Mouse (Mus musculus) kidney, embryonic 14.5 days (tissue): Measurements from ENCODE around the gene Arl14. TPM values are rescaled to one million over a fixed set of nuclear protein-coding genes. Genes with fewer than 3 reads are reported as not detected.

Experiments used
- ATAC-seq: fragments of 200-750 bp; cut with Nextera tagmentation; 2 replicates; pipeline ENCODE4 v1.8.0; 2017; ENCODE audit warnings: moderate number of reproducible peaks, mild to moderate bottlenecking, moderate TSS enrichment, moderate library complexity; ENCODE audit not compliant: low FRiP score, low TSS enrichment
- H3K27ac ChIP-seq: fragments of 300-500 bp; sonication (generic); 2 replicates; pipeline ENCODE4 v1.5.1; 2014; ENCODE audit warnings: low read depth, mild to moderate bottlenecking, low read length, moderate library complexity, mixed read lengths
- H3K27me3 ChIP-seq: fragments of 300-500 bp; sonication (generic); 2 replicates; pipeline ENCODE4 v1.6.1; 2014; ENCODE audit warnings: mild to moderate bottlenecking, low read length; ENCODE audit not compliant: control insufficient read depth, insufficient read depth
- H3K36me3 ChIP-seq: fragments of 300-500 bp; sonication (generic); 2 replicates; pipeline ENCODE4 v1.6.1; 2014; ENCODE audit warnings: low read length, mixed read lengths; ENCODE audit not compliant: control insufficient read depth, insufficient read depth
- H3K4me1 ChIP-seq: fragments of 300-500 bp; sonication (generic); 2 replicates; pipeline ENCODE4 v1.6.1; 2014; ENCODE audit warnings: low read length, mixed read lengths; ENCODE audit not compliant: control insufficient read depth, insufficient read depth
- H3K4me2 ChIP-seq: fragments of 300-500 bp; sonication (generic); replicated peaks from 2 replicates; pipeline ENCODE4 v1.6.1; 2014; ENCODE audit warnings: low read depth, mild to moderate bottlenecking, low read length
- H3K4me3 ChIP-seq: fragments of 300-500 bp; sonication (generic); 2 replicates; pipeline ENCODE4 v1.5.1; 2014; ENCODE audit warnings: mild to moderate bottlenecking, low read length
- H3K9ac ChIP-seq: fragments of 300-500 bp; sonication (generic); 2 replicates; pipeline ENCODE4 v1.6.1; 2014; ENCODE audit warnings: low read depth, mild to moderate bottlenecking, low read length, moderate library complexity
- H3K9me3 ChIP-seq: fragments of 300-500 bp; sonication (generic); 2 replicates; pipeline ENCODE4 v1.6.1; 2016; ENCODE audit warnings: low read length; ENCODE audit not compliant: control insufficient read depth
- WGBS: fragments of 180-500 bp; shearing (Covaris S2); extraction: QIAGEN DNeasy Blood & Tissue Kit; methylation state at CpG from one replicate; pipeline ENCODE4 v1.1.7; 2014; 5-methylcytosine and 5-hydroxymethylcytosine counted together
- polyA plus RNA-seq: library from polyadenylated mRNA; unstranded; fragments of >200 nt; fragmentation: Nextera tagmentation; extraction: Ambion mirVana; gene quantifications from 2 replicates; pipeline ENCODE4 v1.2.1, GENCODE M21; 2014

The Arl14 gene
- polyA plus RNA-seq = not detected in 2 replicates

DNA sequence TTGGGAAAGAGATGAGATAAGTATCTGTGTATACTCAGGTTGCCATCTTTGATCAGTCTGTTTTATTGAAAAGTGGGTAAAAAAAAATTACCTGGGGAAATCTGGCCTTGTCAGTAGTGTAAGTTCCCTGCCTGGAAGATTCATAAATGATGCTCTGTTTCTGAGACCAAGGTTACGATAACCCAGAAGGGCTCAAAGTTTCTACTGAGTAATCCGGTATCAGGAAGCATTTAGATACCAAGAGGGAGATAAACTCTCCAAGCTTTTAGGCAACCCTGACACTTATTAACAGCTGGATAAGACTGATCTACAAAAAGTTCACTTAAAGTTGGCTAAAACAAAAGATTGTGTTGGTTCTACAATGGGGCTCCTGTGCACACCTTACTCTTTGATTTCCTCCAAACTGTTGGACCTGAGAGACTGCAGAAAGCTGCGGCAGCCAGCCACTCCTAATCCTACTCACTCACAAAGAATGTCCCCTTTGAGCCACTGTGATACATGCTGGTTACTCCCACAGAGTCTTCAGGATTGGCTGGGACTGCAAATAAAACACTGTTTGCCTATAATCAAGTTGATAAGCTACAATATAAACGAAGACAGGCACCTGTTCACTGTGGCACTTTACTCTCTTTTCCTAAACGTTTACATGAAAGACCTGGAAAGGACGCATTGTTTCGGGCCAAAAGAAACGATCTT lies at the start of gene Arl14:
Gene Arl14, plus strand, starts transcription at position 614 of the 696 bp plus-strand sequence.
- no peak within 1 kb of the TSS for H3K4me2 ChIP-seq
- H3K9ac ChIP-seq = no peak within 1 kb of the TSS
- no peaks in the 10 kb centered on the region for H3K4me1 ChIP-seq
- no peaks in the 10 kb centered on the region for H3K27me3 ChIP-seq
- no peak for ATAC-seq
- 75% methylated on average over 8 of the region's 8 CpGs for WGBS
- H3K27ac ChIP-seq = no peak within 1 kb of the TSS
- no peak within 1 kb of the TSS for H3K4me3 ChIP-seq
- no peaks in the 10 kb centered on the region for H3K36me3 ChIP-seq
- no peaks in the 10 kb centered on the region for H3K9me3 ChIP-seq

DNA sequence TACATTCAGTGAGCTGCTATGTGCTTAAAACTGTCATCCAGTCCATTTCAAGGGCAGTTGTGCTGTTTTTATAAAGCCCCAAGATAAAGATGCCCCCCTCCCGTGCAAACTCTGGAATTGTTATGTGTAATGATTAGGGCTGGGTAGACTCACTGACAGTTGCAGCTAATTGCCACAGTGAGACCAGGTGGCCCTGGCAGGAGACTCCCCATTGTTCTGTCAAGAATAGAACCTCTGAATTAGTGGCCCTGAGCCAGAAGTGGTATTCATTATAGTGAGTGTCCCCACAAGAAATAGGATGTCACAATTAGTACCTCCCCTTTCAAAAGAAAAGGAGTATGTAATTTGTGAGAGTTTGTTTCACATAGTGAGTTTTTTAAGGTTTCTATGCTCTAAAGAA lies 47.0 kb upstream of the Arl14 start:
- Histone ChIP-seq H3K9me3 (no peaks in the 10 kb centered on the region), H3K4me1 (no peaks in the 10 kb centered on the region), H3K9ac (no peak overlapping the region), H3K27ac (no peak overlapping the region), H3K27me3 (no peaks in the 10 kb centered on the region), H3K4me3 (no peak overlapping the region), H3K36me3 (no peaks in the 10 kb centered on the region), H3K4me2 (no peak overlapping the region)
- no peak for ATAC-seq
- 39% methylated on average over 1 of the region's 1 CpGs for WGBS

DNA sequence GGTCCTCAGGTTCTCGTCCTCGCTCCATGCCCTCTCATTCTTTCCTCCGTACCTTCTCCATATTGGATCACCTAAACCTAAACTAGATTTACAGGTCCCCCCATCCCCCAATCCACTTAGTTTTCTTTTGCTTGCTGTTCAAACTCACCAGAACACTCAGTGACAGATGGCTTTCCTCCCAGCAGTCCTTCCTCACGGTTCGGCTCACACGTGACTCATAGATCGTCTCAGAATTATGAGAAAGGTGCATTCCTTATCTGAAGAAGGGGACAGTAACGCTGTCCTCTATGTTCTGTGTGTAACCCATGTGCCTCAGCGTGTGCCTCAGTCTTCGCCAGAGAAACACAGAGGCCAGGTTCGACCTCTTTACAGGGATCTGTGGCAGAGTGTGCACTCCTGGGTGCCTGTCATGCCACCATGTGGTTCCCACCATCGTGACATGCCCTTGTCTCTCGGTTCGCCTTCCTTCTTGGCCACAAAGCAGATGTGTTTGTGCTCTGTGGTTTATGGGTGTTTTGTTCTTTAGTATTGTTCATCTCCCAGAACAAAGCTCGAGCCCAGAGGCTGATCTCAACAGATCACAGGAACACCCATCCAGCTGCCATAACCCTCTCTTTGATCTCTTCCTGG lies 44.9 kb upstream of the Arl14 start:
- no peak for ATAC-seq
- H3K36me3 ChIP-seq = no peaks in the 10 kb centered on the region
- WGBS = 71% methylated on average over 15 of the region's 15 CpGs

DNA sequence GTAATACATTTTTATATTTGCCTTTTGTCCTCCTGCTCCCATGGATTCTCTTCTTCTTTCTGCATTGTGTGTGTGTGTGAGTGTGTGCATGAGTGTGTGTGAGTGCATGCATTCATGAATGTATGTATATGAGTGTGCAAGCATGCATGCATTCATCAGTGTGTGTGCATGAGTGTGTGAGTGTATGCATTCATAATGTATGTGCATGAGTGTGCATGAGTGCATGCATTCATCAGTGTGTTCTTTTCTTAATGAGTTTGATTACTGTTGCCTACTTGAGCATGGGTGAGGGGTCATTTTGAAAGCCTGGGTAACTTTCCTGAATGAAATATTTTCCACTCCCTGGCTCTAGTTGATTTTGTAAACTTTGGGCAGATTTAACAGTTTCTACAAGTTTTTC lies 44.3 kb upstream of the Arl14 start:
- H3K27me3 ChIP-seq = no peaks in the 10 kb centered on the region
- H3K4me1 ChIP-seq = no peaks in the 10 kb centered on the region
- H3K4me2 ChIP-seq = no peak overlapping the region
- ATAC-seq = no peak
- no peaks in the 10 kb centered on the region for H3K36me3 ChIP-seq
- H3K9me3 ChIP-seq = no peaks in the 10 kb centered on the region
- no peak overlapping the region for H3K9ac ChIP-seq
- no peak overlapping the region for H3K27ac ChIP-seq
- no peak overlapping the region for H3K4me3 ChIP-seq

More for the DNA sequence above, 44.9 kb upstream of the Arl14 start:
- no peak overlapping the region for H3K9ac ChIP-seq
- no peak overlapping the region for H3K27ac ChIP-seq
- H3K4me2 ChIP-seq = no peak overlapping the region
- no peak overlapping the region for H3K4me3 ChIP-seq
- no peaks in the 10 kb centered on the region for H3K27me3 ChIP-seq
- H3K9me3 ChIP-seq = no peaks in the 10 kb centered on the region
- no peaks in the 10 kb centered on the region for H3K4me1 ChIP-seq

DNA sequence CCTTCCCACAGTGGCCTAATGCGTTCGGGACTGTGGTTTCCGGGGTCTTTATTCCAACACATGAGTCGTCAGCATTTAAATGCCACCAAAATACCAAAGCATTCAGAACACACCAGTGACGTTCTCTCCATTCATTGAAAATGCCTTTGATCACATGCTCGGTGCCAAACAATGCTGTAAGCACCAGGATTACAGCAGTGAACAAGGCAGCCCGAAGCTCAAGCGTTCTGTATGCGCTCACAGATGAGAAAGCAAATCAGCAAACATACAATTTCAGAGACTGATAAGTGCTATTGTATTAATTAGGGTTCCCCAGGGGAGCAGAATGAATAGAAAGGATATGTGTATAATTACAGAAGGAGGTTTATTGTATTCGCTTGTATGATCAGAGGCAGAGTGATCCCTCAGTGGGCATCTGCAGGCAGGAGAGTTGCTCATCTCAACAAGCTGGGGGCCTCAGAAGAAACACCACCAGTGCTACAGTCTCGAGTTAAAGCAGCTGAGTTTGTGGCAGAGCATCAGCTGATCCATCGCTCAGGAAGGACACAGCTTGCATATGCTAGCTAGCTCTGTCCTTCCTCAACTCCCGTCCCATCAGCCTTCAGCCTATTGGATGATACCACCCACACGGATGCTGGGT lies 43.7 kb upstream of the Arl14 start:
- Histone ChIP-seq H3K27ac (no peak overlapping the region), H3K9ac (no peak overlapping the region), H3K9me3 (no peaks in the 10 kb centered on the region), H3K4me3 (no peak overlapping the region), H3K4me2 (no peak overlapping the region), H3K27me3 (no peaks in the 10 kb centered on the region), H3K36me3 (no peaks in the 10 kb centered on the region), H3K4me1 (no peaks in the 10 kb centered on the region)
- no peak for ATAC-seq
- 82% methylated on average over 14 of the region's 14 CpGs for WGBS

DNA sequence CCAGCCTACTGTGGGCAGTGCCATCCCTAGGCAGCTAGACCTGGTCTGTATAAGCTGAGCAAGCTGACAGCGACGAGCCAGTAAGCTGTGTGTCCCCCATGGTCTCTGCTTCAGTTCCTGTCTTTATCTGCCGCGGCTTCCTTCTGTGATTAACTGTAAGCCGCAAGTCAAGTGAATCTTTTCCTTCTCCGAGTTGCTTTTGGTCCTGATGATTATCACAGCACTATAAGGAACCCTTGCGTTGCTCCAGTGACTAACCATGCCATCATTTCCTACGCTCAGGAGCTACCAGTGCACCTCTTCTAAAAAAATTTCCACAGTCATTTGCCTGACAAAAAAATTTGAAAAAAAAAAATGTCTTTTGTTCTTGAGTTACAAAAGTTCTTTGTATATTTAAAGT lies 40.7 kb upstream of the Arl14 start:
- no peaks in the 10 kb centered on the region for H3K36me3 ChIP-seq
- no peaks in the 10 kb centered on the region for H3K9me3 ChIP-seq
- no peak overlapping the region for H3K9ac ChIP-seq
- 78% methylated on average over 8 of the region's 8 CpGs for WGBS
- ATAC-seq = no peak
- H3K4me2 ChIP-seq = no peak overlapping the region
- H3K4me1 ChIP-seq = no peaks in the 10 kb centered on the region
- H3K27ac ChIP-seq = no peak overlapping the region
- H3K4me3 ChIP-seq = no peak overlapping the region
- no peaks in the 10 kb centered on the region for H3K27me3 ChIP-seq

DNA sequence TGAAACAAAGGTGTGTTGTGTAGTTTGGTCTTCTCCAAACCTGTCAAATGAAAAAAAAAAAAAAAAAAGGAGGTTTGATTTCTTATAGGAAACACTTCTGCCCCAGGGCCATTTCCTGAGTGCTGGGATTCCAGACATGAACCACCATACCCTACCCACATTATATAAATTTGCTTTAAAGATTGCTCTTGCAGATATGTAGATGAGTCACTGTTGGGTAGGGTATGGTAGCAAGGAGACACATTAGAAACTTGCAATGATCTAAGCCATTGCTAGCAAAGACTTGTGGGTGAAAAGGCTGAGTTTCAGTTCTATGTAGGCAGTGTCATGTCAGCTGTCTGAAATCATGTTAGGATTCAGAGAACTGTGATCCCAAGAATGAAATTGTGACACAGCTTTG lies 40.0 kb upstream of the Arl14 start:
- no peaks in the 10 kb centered on the region for H3K4me1 ChIP-seq
- H3K9me3 ChIP-seq = no peaks in the 10 kb centered on the region
- H3K4me3 ChIP-seq = no peak overlapping the region
- H3K36me3 ChIP-seq = no peaks in the 10 kb centered on the region
- no peak overlapping the region for H3K4me2 ChIP-seq
- H3K27ac ChIP-seq = no peak overlapping the region
- no peak overlapping the region for H3K9ac ChIP-seq
- H3K27me3 ChIP-seq = no peaks in the 10 kb centered on the region
- ATAC-seq = no peak

DNA sequence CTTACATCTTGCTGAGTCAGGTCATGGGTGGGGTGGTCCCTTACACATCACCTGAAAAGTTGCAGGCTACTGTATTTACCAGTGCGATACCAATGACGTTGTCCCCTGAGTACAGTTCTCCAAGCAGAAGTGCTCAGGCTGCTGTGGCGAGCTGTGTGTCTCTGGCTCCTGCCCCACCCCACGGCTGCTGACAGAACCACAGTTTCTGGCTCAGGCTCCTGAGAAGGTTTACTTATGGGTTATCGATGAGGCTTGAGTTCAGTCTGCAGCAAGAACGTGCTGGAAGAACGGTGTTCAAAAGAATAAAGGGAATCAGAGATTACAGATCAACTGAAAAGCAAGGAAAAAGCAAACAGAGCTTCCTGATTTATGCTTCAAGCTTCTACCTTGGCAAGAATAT lies 37.0 kb upstream of the Arl14 start:
- no peak overlapping the region for H3K4me2 ChIP-seq
- H3K9ac ChIP-seq = no peak overlapping the region
- H3K4me1 ChIP-seq = no peaks in the 10 kb centered on the region
- ATAC-seq = no peak
- 83% methylated on average over 7 of the region's 7 CpGs for WGBS
- no peaks in the 10 kb centered on the region for H3K9me3 ChIP-seq
- no peaks in the 10 kb centered on the region for H3K27me3 ChIP-seq
- H3K27ac ChIP-seq = no peak overlapping the region
- no peak overlapping the region for H3K4me3 ChIP-seq
- no peaks in the 10 kb centered on the region for H3K36me3 ChIP-seq

DNA sequence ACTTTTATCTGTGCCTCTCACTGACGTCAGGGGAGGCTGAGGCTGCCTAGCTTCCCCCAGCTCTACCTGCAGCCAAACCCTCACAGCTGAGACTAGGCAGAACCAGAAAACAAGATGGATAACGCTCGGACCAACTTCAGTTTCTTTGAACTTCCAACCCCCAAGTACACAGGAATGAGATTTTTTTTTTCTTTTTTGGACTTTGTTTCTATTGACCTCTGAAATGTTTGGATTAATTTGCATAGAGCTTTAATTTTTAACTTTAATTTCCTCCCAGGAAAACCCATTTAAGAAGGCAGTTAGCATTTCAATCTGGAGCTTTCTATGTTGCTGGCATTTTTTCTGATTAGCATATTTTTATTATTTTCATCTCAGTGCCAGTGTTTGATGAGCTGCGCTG lies 36.2 kb upstream of the Arl14 start:
- H3K4me3 ChIP-seq = no peak overlapping the region
- 79% methylated on average over 4 of the region's 4 CpGs for WGBS
- H3K9me3 ChIP-seq = no peaks in the 10 kb centered on the region
- no peak overlapping the region for H3K27ac ChIP-seq
- no peak for ATAC-seq
- no peak overlapping the region for H3K9ac ChIP-seq
- H3K4me1 ChIP-seq = no peaks in the 10 kb centered on the region
- H3K36me3 ChIP-seq = no peaks in the 10 kb centered on the region
- H3K4me2 ChIP-seq = no peak overlapping the region
- H3K27me3 ChIP-seq = no peaks in the 10 kb centered on the region
